Mouse (Mus musculus) stomach, postnatal 0 days (tissue): ENCODE data around the gene Pcnx2. TPM values are rescaled to one million over a fixed set of nuclear protein-coding genes. Genes with fewer than 3 reads are reported as not detected.

Experiments
- ATAC-seq: fragments of 200-750 bp; cut with Nextera tagmentation; 2 replicates; pipeline ENCODE4 v1.8.0; 2017; ENCODE audit not compliant: low FRiP score, low TSS enrichment
- DNase-seq: peaks from one replicate; pipeline ENCODE4 v3.0.0-alpha.2; 2016; ENCODE audit warnings: low spot score
- H3K27ac ChIP-seq: fragments of 300-500 bp; sonication (generic); replicated peaks from 2 replicates; pipeline ENCODE4 v1.5.1; 2014; ENCODE audit warnings: mild to moderate bottlenecking, control low read depth
- H3K27me3 ChIP-seq: fragments of 300-500 bp; sonication (generic); 2 replicates; pipeline ENCODE4 v1.6.1; 2014; ENCODE audit warnings: low read length; ENCODE audit not compliant: control insufficient read depth, insufficient read depth
- H3K36me3 ChIP-seq: fragments of 300-500 bp; sonication (generic); 2 replicates; pipeline ENCODE4 v1.6.1; 2014; ENCODE audit warnings: low read length, mixed read lengths; ENCODE audit not compliant: control insufficient read depth, insufficient read depth
- H3K4me1 ChIP-seq: fragments of 300-500 bp; sonication (generic); replicated peaks from 2 replicates; pipeline ENCODE4 v1.6.1; 2014; ENCODE audit warnings: antibody characterized with exemption; ENCODE audit not compliant: control insufficient read depth, insufficient read depth
- H3K4me2 ChIP-seq: fragments of 300-500 bp; sonication (generic); replicated peaks from 2 replicates; pipeline ENCODE4 v1.6.1; 2014; ENCODE audit warnings: low read depth, mild to moderate bottlenecking, control low read depth, moderate library complexity
- H3K4me3 ChIP-seq: fragments of 300-500 bp; sonication (generic); 2 replicates; pipeline ENCODE4 v1.5.1; 2014; ENCODE audit warnings: low read depth, low read length, control low read depth
- H3K9ac ChIP-seq: fragments of 300-500 bp; sonication (generic); 2 replicates; pipeline ENCODE4 v1.6.1; 2014; ENCODE audit warnings: mild to moderate bottlenecking, low read length, control low read depth, mixed read lengths
- H3K9me3 ChIP-seq: fragments of 300-500 bp; sonication (generic); 2 replicates; pipeline ENCODE4 v1.6.1; 2016; ENCODE audit warnings: low read length; ENCODE audit not compliant: control insufficient read depth
- CTCF ChIP-seq: IDR thresholded peaks from 2 replicates; pipeline ENCODE4 v1.5.1; 2016; ENCODE audit warnings: antibody characterized with exemption, low read depth, mild to moderate bottlenecking, moderate library complexity
- EP300 ChIP-seq: optimal IDR thresholded peaks from 2 replicates; pipeline ENCODE3; 2016; ENCODE audit warnings: antibody characterized with exemption
- WGBS: fragments of 180-500 bp; shearing (Covaris S2); extraction: QIAGEN DNeasy Blood & Tissue Kit; methylation state at CpG from one replicate; pipeline ENCODE4 v1.1.7; 2014; 5-methylcytosine and 5-hydroxymethylcytosine counted together
- polyA plus RNA-seq: library from polyadenylated mRNA; unstranded; fragments of >200 nt; fragmentation: Nextera tagmentation; extraction: Ambion mirVana; gene quantifications from 2 replicates; pipeline ENCODE4 v1.2.1, GENCODE M21; 2015

The Pcnx2 gene
- polyA plus RNA-seq, 1 experiment from 2014 or later = 0.17 TPM

GRCm38 (mm10) chr8:125818796-125819195, 79.3 kb downstream of the Pcnx2 start:
- no peaks in the 10 kb centered on the region for H3K4me1 ChIP-seq
- no peaks in the 10 kb centered on the region for H3K9me3 ChIP-seq
- no peak for TF ChIP-seq CTCF
- no peak for TF ChIP-seq EP300
- ATAC-seq = no peak
- 29% methylated on average over 9 of the region's 9 CpGs for WGBS
- no peak for DNase-seq
- no peak overlapping the region for H3K27ac ChIP-seq
- no peak overlapping the region for H3K4me2 ChIP-seq
- no peak overlapping the region for H3K4me3 ChIP-seq
- no peak overlapping the region for H3K9ac ChIP-seq
- no peaks in the 10 kb centered on the region for H3K27me3 ChIP-seq
- no peaks in the 10 kb centered on the region for H3K36me3 ChIP-seq

GRCm38 (mm10) chr8:125816742-125817141, 81.4 kb downstream of the Pcnx2 start:
- no peaks in the 10 kb centered on the region for H3K27me3 ChIP-seq
- 61% methylated on average over 5 of the region's 5 CpGs for whole genome bisulfite sequencing
- DNase-seq (no peak), ATAC-seq (no peak)
- no peak overlapping the region for H3K9ac ChIP-seq
- no peak overlapping the region for H3K4me2 ChIP-seq
- H3K27ac ChIP-seq = no peak overlapping the region
- H3K4me1 ChIP-seq = no peaks in the 10 kb centered on the region
- H3K4me3 ChIP-seq = no peak overlapping the region
- no peaks in the 10 kb centered on the region for H3K9me3 ChIP-seq
- no peaks in the 10 kb centered on the region for H3K36me3 ChIP-seq
- TF ChIP-seq CTCF (no peak), EP300 (no peak)

- Histone ChIP-seq H3K9ac (no peak overlapping the region), H3K27me3 (no peaks in the 10 kb centered on the region), H3K4me1 (no peaks in the 10 kb centered on the region), H3K4me2 (no peak overlapping the region), H3K4me3 (no peak overlapping the region), H3K9me3 (no peaks in the 10 kb centered on the region), H3K36me3 (no peaks in the 10 kb centered on the region), H3K27ac (no peak overlapping the region)
- ATAC-seq (no peak), DNase-seq (no peak)
- TF ChIP-seq CTCF (no peak), EP300 (no peak)
- WGBS = 73% methylated on average over 6 of the region's 6 CpGs
Measured at GRCm38 (mm10) chr8:125808826-125809225, 89.3 kb downstream of the Pcnx2 start.

DNA sequence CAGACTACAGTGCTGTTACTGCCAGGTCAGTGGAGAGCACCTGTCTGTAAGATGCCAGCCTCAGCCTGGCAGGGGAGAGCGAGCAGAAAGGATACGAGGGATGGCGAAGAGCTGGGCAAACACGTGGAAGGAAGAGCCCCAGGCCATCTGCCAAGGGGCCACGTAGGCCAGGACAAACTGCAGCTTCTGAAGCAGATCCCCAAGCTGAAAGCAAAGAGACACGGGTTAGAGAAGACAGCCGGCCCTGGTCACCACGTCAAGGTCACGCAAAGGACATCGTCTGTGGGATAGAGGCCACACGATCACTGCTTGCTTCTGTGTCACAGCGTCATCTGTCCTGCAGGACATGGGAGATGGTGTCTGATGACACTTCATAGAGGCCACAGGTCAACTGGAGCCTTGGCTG, 90.2 kb downstream of the Pcnx2 start:
- Histone ChIP-seq H3K4me3 (no peak overlapping the region), H3K36me3 (no peaks in the 10 kb centered on the region), H3K27ac (no peak overlapping the region), H3K27me3 (no peaks in the 10 kb centered on the region), H3K4me1 (no peaks in the 10 kb centered on the region), H3K4me2 (no peak overlapping the region), H3K9me3 (no peaks in the 10 kb centered on the region), H3K9ac (no peak overlapping the region)
- 80% methylated on average over 12 of the region's 12 CpGs for WGBS
- DNase-seq = no peak
- TF ChIP-seq EP300 (no peak), CTCF (no peak)
- no peak for ATAC-seq

GRCm38 (mm10) chr8:125806459-125806858, 91.7 kb downstream of the Pcnx2 start:
- Histone ChIP-seq H3K4me1 (no peaks in the 10 kb centered on the region), H3K4me3 (no peak overlapping the region), H3K4me2 (no peak overlapping the region), H3K9me3 (no peaks in the 10 kb centered on the region), H3K27me3 (no peaks in the 10 kb centered on the region), H3K9ac (no peak overlapping the region), H3K36me3 (no peaks in the 10 kb centered on the region), H3K27ac (no peak overlapping the region)
- TF ChIP-seq CTCF (no peak), EP300 (no peak)
- no peak for ATAC-seq
- DNase-seq = no peak
- 71% methylated on average over 12 of the region's 12 CpGs for WGBS

- Histone ChIP-seq H3K36me3 (no peaks in the 10 kb centered on the region), H3K4me2 (no peak overlapping the region), H3K9ac (no peak overlapping the region), H3K27ac (no peak overlapping the region), H3K4me3 (no peak overlapping the region), H3K27me3 (no peaks in the 10 kb centered on the region), H3K9me3 (no peaks in the 10 kb centered on the region), H3K4me1 (no peaks in the 10 kb centered on the region)
- DNase-seq (no peak), ATAC-seq (no peak)
- WGBS = 93% methylated on average over 2 of the region's 2 CpGs
- TF ChIP-seq EP300 (no peak), CTCF (no peak)
Measured at GRCm38 (mm10) chr8:125796970-125797369, 101.1 kb downstream of the Pcnx2 start.
